ENCODE assay signal across 17 mouse cellular contexts in the genomic region with DNA sequence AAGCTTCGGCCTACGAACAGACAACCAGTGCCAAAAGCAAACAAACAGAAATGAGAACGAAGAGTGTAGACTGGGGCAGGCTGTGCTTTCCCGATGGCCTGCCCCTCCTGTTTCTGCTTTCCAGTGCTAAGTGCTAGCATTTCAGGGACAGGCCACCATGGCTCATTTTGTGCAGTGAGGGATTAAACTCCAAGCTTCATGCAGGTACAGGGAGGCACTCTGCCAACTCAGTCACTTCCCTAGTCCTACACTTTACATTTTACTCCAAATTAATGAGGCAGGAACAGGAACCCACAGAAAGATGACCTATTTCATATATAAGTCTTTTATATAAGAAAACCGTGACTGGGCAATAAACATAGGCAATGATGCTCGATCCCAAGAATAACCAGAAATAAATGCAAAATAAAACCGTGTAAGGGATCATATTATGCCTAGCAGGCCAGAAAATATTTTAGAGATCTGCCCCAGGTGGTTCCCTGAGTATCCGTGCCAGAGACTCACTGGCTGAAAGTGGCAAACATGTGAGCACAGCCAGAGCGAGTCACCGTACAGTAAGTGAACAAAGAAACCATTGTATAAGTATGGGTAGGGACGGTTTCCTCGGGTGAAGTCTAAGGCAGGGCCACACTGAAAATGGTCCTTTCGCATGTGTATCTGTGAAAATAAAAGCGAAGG. TPM values are rescaled to one million over a fixed set of nuclear protein-coding genes. Genes with fewer than 3 reads are reported as not detected.
A peak's percentile ranks its signal among the peaks of the same experiment; 100 is the strongest.
DNase-seq lines count a peak whose midpoint lies in the region; ATAC-seq and TF ChIP-seq lines count a peak whose summit lies in the region.
"Had no signal": no experiment of that assay in that cellular context is flagged by ENCODE, and none has a peak within 500 bp of the region (broad histone marks: within the 10 kb centered on the region; RNA-seq: fewer than 3 reads in every experiment).

No protein-coding gene starts in this region.

- no peak overlapping the region for H3K4me2 ChIP-seq in lung, embryonic 14.5 days
- no peak overlapping the region for H3K4me2 ChIP-seq in embryonic facial prominence, embryonic 12.5 days (replicated peaks)
- no peak overlapping the region for H3K4me2 ChIP-seq in intestine, postnatal 0 days (replicated peaks; ENCODE audit: low read depth)
- no peak overlapping the region for H3K4me2 ChIP-seq in heart, embryonic 12.5 days
- no peak overlapping the region for H3K4me2 ChIP-seq in midbrain, postnatal 0 days (ENCODE audit: low read depth, low read length, poor library complexity, severe bottlenecking)
- H3K4me2 ChIP-seq: forebrain, embryonic 12.5 days; liver, embryonic 13.5 days had no signal

- DNase-seq in lung, embryonic 14.5 days: peak; percentile 15
- no peak for DNase-seq in lung, adult 18-20 months
- DNase-seq in midbrain, postnatal 0 days (ENCODE audit: low spot score): no peak
- DNase-seq: adrenal gland, adult 8-10 months; gastrocnemius, postnatal 10 days; kidney, adult 18-20 months; liver, embryonic 13.5 days; lung, postnatal 36 days; thymus, postnatal 14 days had no signal

- H3K27me3 ChIP-seq in lung, embryonic 14.5 days (ENCODE audit: insufficient read depth, low read length): no peaks in the 10 kb centered on the region
- H3K27me3 ChIP-seq in embryonic facial prominence, embryonic 12.5 days: peaks cover 4% of the 10 kb centered on the region
- no peaks in the 10 kb centered on the region for H3K27me3 ChIP-seq in intestine, postnatal 0 days (replicated peaks; ENCODE audit: control insufficient read depth, insufficient read depth, low read length)
- H3K27me3 ChIP-seq in small intestine, adult 2 months (ENCODE audit: control insufficient read depth, insufficient read depth, low read length): no peaks in the 10 kb centered on the region
- peaks cover 4% of the 10 kb centered on the region; the same call in 1 of the 2 replicates for H3K27me3 ChIP-seq in heart, embryonic 12.5 days (replicated peaks)
- H3K27me3 ChIP-seq in midbrain, postnatal 0 days (ENCODE audit: insufficient read depth, low read length): no peaks in the 10 kb centered on the region
- H3K27me3 ChIP-seq: liver, embryonic 13.5 days had no signal

- peak; percentile 54; the same call in 1 of the 2 replicates for ATAC-seq in lung, embryonic 14.5 days (ENCODE audit: insufficient read depth)
- ATAC-seq in embryonic facial prominence, embryonic 12.5 days (ENCODE audit: insufficient number of reproducible peaks, insufficient read depth, low FRiP score, low TSS enrichment): no peak
- peak; percentile 79; the same call in 1 of the 2 replicates for ATAC-seq in intestine, postnatal 0 days
- no peak for ATAC-seq in heart, embryonic 12.5 days (ENCODE audit: insufficient number of reproducible peaks, low FRiP score)
- ATAC-seq in midbrain, postnatal 0 days (ENCODE audit: low FRiP score): no peak
- ATAC-seq: midbrain, embryonic 16.5 days had no signal

- H3K9ac ChIP-seq in lung, embryonic 14.5 days: no peak overlapping the region
- H3K9ac ChIP-seq in embryonic facial prominence, embryonic 12.5 days: no peak overlapping the region
- no peak overlapping the region for H3K9ac ChIP-seq in intestine, postnatal 0 days (ENCODE audit: low read depth, low read length)
- H3K9ac ChIP-seq in heart, embryonic 12.5 days: no peak overlapping the region
- no peak overlapping the region for H3K9ac ChIP-seq in midbrain, postnatal 0 days (replicated peaks; ENCODE audit: low read length, poor library complexity, severe bottlenecking)
- H3K9ac ChIP-seq: forebrain, embryonic 12.5 days; liver, embryonic 13.5 days had no signal

- H3K9me3 ChIP-seq in lung, embryonic 14.5 days (ENCODE audit: low read depth, low read length): no peaks in the 10 kb centered on the region
- H3K9me3 ChIP-seq in embryonic facial prominence, embryonic 12.5 days: no peaks in the 10 kb centered on the region
- no peaks in the 10 kb centered on the region for H3K9me3 ChIP-seq in intestine, postnatal 0 days (ENCODE audit: control insufficient read depth)
- H3K9me3 ChIP-seq in heart, embryonic 12.5 days (replicated peaks): no peaks in the 10 kb centered on the region
- H3K9me3 ChIP-seq in midbrain, postnatal 0 days (ENCODE audit: low read length): no peaks in the 10 kb centered on the region
- H3K9me3 ChIP-seq: liver, embryonic 13.5 days had no signal

- no peak overlapping the region for H3K27ac ChIP-seq in lung, embryonic 14.5 days (ENCODE audit: low read depth)
- 0 out of 2 replicates have a peak overlapping the region, but pooled peaks have one; percentile 30 for H3K27ac ChIP-seq in embryonic facial prominence, embryonic 12.5 days
- H3K27ac ChIP-seq in intestine, postnatal 0 days (ENCODE audit: low read depth, low read length): no peak overlapping the region
- peak overlapping the region; percentile 93 for H3K27ac ChIP-seq in small intestine, adult 2 months (ENCODE audit: insufficient read depth, low read depth, low read length)
- H3K27ac ChIP-seq in heart, embryonic 12.5 days (ENCODE audit: poor library complexity, severe bottlenecking): no peak overlapping the region
- no peak overlapping the region for H3K27ac ChIP-seq in midbrain, postnatal 0 days (ENCODE audit: low read depth, low read length)
- H3K27ac ChIP-seq: forebrain, embryonic 12.5 days; kidney, postnatal 0 days; liver, embryonic 13.5 days had no signal

- no peak for TF ChIP-seq CTCF in lung, embryonic 14.5 days (IDR thresholded peaks at IDR 0.05; ENCODE audit: low read depth)
- TF ChIP-seq CTCF in intestine, postnatal 0 days (IDR thresholded peaks at IDR 0.05; ENCODE audit: low read depth): no peak
- TF ChIP-seq CTCF in small intestine, adult 2 months (IDR thresholded peaks at IDR 0.05; ENCODE audit: extremely low read depth, insufficient read length, insufficient replicate concordance, low read depth, low read length): no peak
- TF ChIP-seq CTCF in midbrain, postnatal 0 days (IDR thresholded peaks at IDR 0.05): no peak

- no peaks in the 10 kb centered on the region for H3K36me3 ChIP-seq in lung, embryonic 14.5 days (ENCODE audit: insufficient read depth)
- no peaks in the 10 kb centered on the region for H3K36me3 ChIP-seq in embryonic facial prominence, embryonic 12.5 days
- peaks cover 3% of the 10 kb centered on the region; the same call in 1 of the 2 replicates for H3K36me3 ChIP-seq in intestine, postnatal 0 days (ENCODE audit: control insufficient read depth, insufficient read depth)
- H3K36me3 ChIP-seq in small intestine, adult 2 months (ENCODE audit: control insufficient read depth, insufficient read depth, low read length): peaks cover 15% of the 10 kb centered on the region
- H3K36me3 ChIP-seq in heart, embryonic 12.5 days: no peaks in the 10 kb centered on the region
- H3K36me3 ChIP-seq in midbrain, postnatal 0 days (ENCODE audit: insufficient read depth, low read length): no peaks in the 10 kb centered on the region
- H3K36me3 ChIP-seq: forebrain, embryonic 12.5 days; liver, embryonic 13.5 days had no signal

- 71% methylated on average over 14 of the region's 14 CpGs for WGBS in lung, embryonic 14.5 days
- 66% methylated on average over 14 of the region's 14 CpGs for WGBS in embryonic facial prominence, embryonic 12.5 days
- 66% methylated on average over 14 of the region's 14 CpGs for WGBS in intestine, postnatal 0 days
- 39% methylated on average over 14 of the region's 14 CpGs for WGBS in small intestine, adult 2 months
- 77% methylated on average over 14 of the region's 14 CpGs for WGBS in heart, embryonic 12.5 days
- WGBS in midbrain, postnatal 0 days: 82% methylated on average over 14 of the region's 14 CpGs

- no peak overlapping the region for H3K4me3 ChIP-seq in lung, embryonic 14.5 days (ENCODE audit: low read depth, low read length)
- H3K4me3 ChIP-seq in embryonic facial prominence, embryonic 12.5 days: no peak overlapping the region
- no peak overlapping the region for H3K4me3 ChIP-seq in intestine, postnatal 0 days (ENCODE audit: low read depth, low read length)
- H3K4me3 ChIP-seq in small intestine, adult 2 months (ENCODE audit: low read depth, low read length): no peak overlapping the region
- no peak overlapping the region for H3K4me3 ChIP-seq in heart, embryonic 12.5 days
- H3K4me3 ChIP-seq in midbrain, postnatal 0 days (ENCODE audit: low read depth, low read length): no peak overlapping the region
- H3K4me3 ChIP-seq: forebrain, embryonic 12.5 days; liver, embryonic 13.5 days had no signal

- no peaks in the 10 kb centered on the region for H3K4me1 ChIP-seq in lung, embryonic 14.5 days (ENCODE audit: insufficient read depth)
- H3K4me1 ChIP-seq in embryonic facial prominence, embryonic 12.5 days: no peaks in the 10 kb centered on the region
- no peaks in the 10 kb centered on the region for H3K4me1 ChIP-seq in intestine, postnatal 0 days (replicated peaks; ENCODE audit: control insufficient read depth, insufficient read depth, low read length)
- H3K4me1 ChIP-seq in small intestine, adult 2 months (ENCODE audit: control insufficient read depth, insufficient read depth, insufficient read length, low read length): peaks cover 23% of the 10 kb centered on the region
- no peaks in the 10 kb centered on the region for H3K4me1 ChIP-seq in heart, embryonic 12.5 days (replicated peaks)
- H3K4me1 ChIP-seq in midbrain, postnatal 0 days (ENCODE audit: insufficient read depth, low read length): no peaks in the 10 kb centered on the region
- H3K4me1 ChIP-seq: forebrain, embryonic 12.5 days; liver, embryonic 13.5 days had no signal

- TF ChIP-seq POLR2A in small intestine, adult 2 months (IDR thresholded peaks at IDR 0.05; ENCODE audit: low read depth, low read length): no peak

RNA-seq across cellular contexts. Expression of gene Zc3h12d, which starts 29.1 kb away (rescaled TPM):
- polyA plus RNA-seq in lung, embryonic 14.5 days (2014; fragmentation: Nextera tagmentation; extraction: Ambion mirVana): 0.18 TPM in 2 replicates
- 0.05 and 0.10 TPM in 2 replicates for polyA plus RNA-seq in embryonic facial prominence, embryonic 12.5 days (2016; fragmentation: Nextera tagmentation; extraction: Ambion mirVana)
- polyA plus RNA-seq in intestine, postnatal 0 days (2015; fragmentation: Nextera tagmentation; extraction: Ambion mirVana): 0.92 and 1.2 TPM in 2 replicates
- 4.0 and 12.8 TPM in 2 replicates for polyA plus RNA-seq in small intestine, adult 2 months (2012; rRNA removed)
- polyA plus RNA-seq in heart, embryonic 12.5 days (2016; fragmentation: Nextera tagmentation; extraction: Ambion mirVana): 0.15 and 0.22 TPM in 2 replicates
- total RNA-seq in midbrain, postnatal 0 days (2014; rRNA removed): 0.14 and 0.16 TPM in 2 replicates
- polyA plus RNA-seq in midbrain, postnatal 0 days (2015; fragmentation: Nextera tagmentation; extraction: Ambion mirVana): 0.20 and 0.34 TPM in 2 replicates
- total RNA-seq: megakaryocyte-erythroid progenitor cell, adult 5-6 weeks had no signal
- polyA plus RNA-seq: forebrain, embryonic 12.5 days had no signal

Comparison
In these comparisons a context has a peak if more than half of its experiments do, and no peak if none do; other contexts are left out.
1. ATAC-seq: peak in lung, embryonic 14.5 days (single experiment) and intestine, postnatal 0 days (single experiment); none in embryonic facial prominence, embryonic 12.5 days (single experiment), heart, embryonic 12.5 days (single experiment) and midbrain, postnatal 0 days (single experiment).
2. H3K27ac ChIP-seq: peak in embryonic facial prominence, embryonic 12.5 days (single experiment) and small intestine, adult 2 months (single experiment); none in lung, embryonic 14.5 days (single experiment), intestine, postnatal 0 days (single experiment), heart, embryonic 12.5 days (single experiment) and midbrain, postnatal 0 days (single experiment).